ENCODE assay signal across 13 mouse cellular contexts in genomic region chr11:84413111-84413510, GRCm38 (mm10).
DNase-seq lines count a peak whose midpoint lies in the region; ATAC-seq and TF ChIP-seq lines count a peak whose summit lies in the region.
"Had no signal": no experiment of that assay in that cellular context is flagged by ENCODE, and none has a peak within 500 bp of the region (broad histone marks: within the 10 kb centered on the region; RNA-seq: fewer than 3 reads in every experiment).

No protein-coding gene starts in this region.

- 30% methylated on average over 6 of the region's 6 CpGs for WGBS in heart, embryonic 13.5 days
- 59% methylated on average over 6 of the region's 6 CpGs for WGBS in hindbrain, embryonic 15.5 days
- 73% methylated on average over 6 of the region's 6 CpGs for WGBS in kidney, embryonic 15.5 days

- ATAC-seq in heart, embryonic 13.5 days (ENCODE audit: extremely low read depth, insufficient number of reproducible peaks, low FRiP score, low TSS enrichment): no peak
- no peak for ATAC-seq in hindbrain, embryonic 15.5 days (ENCODE audit: low FRiP score, low read depth)
- ATAC-seq in megakaryocyte progenitor cell, adult 5-6 weeks (replicated peaks; ENCODE audit: poor library complexity): peak; percentile 46
- no peak for ATAC-seq in kidney, embryonic 15.5 days (replicated peaks; ENCODE audit: low FRiP score)
- ATAC-seq: lung, postnatal 0 days had no signal

- no peaks in the 10 kb centered on the region for H3K9me3 ChIP-seq in heart, embryonic 13.5 days
- no peaks in the 10 kb centered on the region for H3K9me3 ChIP-seq in ES-E14 (ENCODE audit: control insufficient read depth, insufficient read depth, low read depth, low read length)
- H3K9me3 ChIP-seq in hindbrain, embryonic 15.5 days: no peaks in the 10 kb centered on the region
- no peaks in the 10 kb centered on the region for H3K9me3 ChIP-seq in kidney, embryonic 15.5 days (replicated peaks)

- no peaks in the 10 kb centered on the region for H3K27me3 ChIP-seq in heart, embryonic 13.5 days (replicated peaks)
- H3K27me3 ChIP-seq in hindbrain, embryonic 15.5 days: no peaks in the 10 kb centered on the region
- H3K27me3 ChIP-seq in kidney, embryonic 15.5 days: no peaks in the 10 kb centered on the region

- no peak for DNase-seq in heart, adult 11 months
- no peak for DNase-seq in ES-E14 (ENCODE audit: low read depth, low spot score)
- DNase-seq in urinary bladder, postnatal 36 days (ENCODE audit: low spot score in 2 of 2): no peak
- no peak for DNase-seq in layer of hippocampus, adult 9-11 months
- DNase-seq: adrenal gland, adult 8-10 months; kidney, adult 11 months; thymus, postnatal 14 days had no signal

- in situ Hi-C loops in ES-E14 (cut with MboI; ENCODE audit: low sequenced_read_pairs in 2 of 2, unreplicated experiment in 2 of 2): no loop called here

- no peak overlapping the region for H3K4me3 ChIP-seq in heart, embryonic 13.5 days
- peak overlapping the region in 1 of 2 experiments; percentile 44; a peak in 1 of 4 replicates for H3K4me3 ChIP-seq in ES-E14 (ENCODE audit: insufficient read depth in 1 of 2, low read depth in 1 of 2, low read length in 2 of 2, poor library complexity in 1 of 2, severe bottlenecking in 1 of 2)
- H3K4me3 ChIP-seq in hindbrain, embryonic 15.5 days: no peak overlapping the region
- no peak overlapping the region for H3K4me3 ChIP-seq in kidney, embryonic 15.5 days (replicated peaks)
- H3K4me3 ChIP-seq: layer of hippocampus, adult 2 months had no signal

- no peak overlapping the region for H3K4me2 ChIP-seq in heart, embryonic 13.5 days
- no peak overlapping the region for H3K4me2 ChIP-seq in hindbrain, embryonic 15.5 days
- H3K4me2 ChIP-seq in kidney, embryonic 15.5 days: no peak overlapping the region

- peaks cover 21% of the 10 kb centered on the region for H3K4me1 ChIP-seq in heart, embryonic 13.5 days
- H3K4me1 ChIP-seq in ES-E14 (ENCODE audit: control insufficient read depth in 2 of 2, insufficient read depth in 2 of 2, low read length in 2 of 2, poor library complexity in 1 of 2): peaks cover 2 to 16% of the 10 kb centered on the region in 2 experiments
- peaks cover 33% of the 10 kb centered on the region for H3K4me1 ChIP-seq in hindbrain, embryonic 15.5 days (replicated peaks)
- 0 out of 2 replicates have a peak, but pooled peaks cover 4% of the 10 kb centered on the region for H3K4me1 ChIP-seq in kidney, embryonic 15.5 days

- 0 out of 2 replicates have a peak overlapping the region, but pooled peaks have one; percentile 29 for H3K27ac ChIP-seq in heart, embryonic 13.5 days (replicated peaks)
- no peak overlapping the region for H3K27ac ChIP-seq in ES-E14 (ENCODE audit: insufficient read depth, low read depth, low read length, poor library complexity, severe bottlenecking)
- peak overlapping the region; percentile 69 for H3K27ac ChIP-seq in hindbrain, embryonic 15.5 days (replicated peaks)
- no peak overlapping the region for H3K27ac ChIP-seq in kidney, embryonic 15.5 days
- H3K27ac ChIP-seq: layer of hippocampus, adult 2 months had no signal

- H3K36me3 ChIP-seq in heart, embryonic 13.5 days: no peaks in the 10 kb centered on the region
- H3K36me3 ChIP-seq in ES-E14 (ENCODE audit: control insufficient read depth, insufficient read depth, low read length, poor library complexity, severe bottlenecking): no peaks in the 10 kb centered on the region
- H3K36me3 ChIP-seq in hindbrain, embryonic 15.5 days: no peaks in the 10 kb centered on the region
- no peaks in the 10 kb centered on the region for H3K36me3 ChIP-seq in kidney, embryonic 15.5 days

- H3K9ac ChIP-seq in heart, embryonic 13.5 days: no peak overlapping the region
- peak overlapping the region; percentile 38 for H3K9ac ChIP-seq in ES-E14 (ENCODE audit: insufficient read depth, low read depth, low read length, poor library complexity, severe bottlenecking)
- no peak overlapping the region for H3K9ac ChIP-seq in hindbrain, embryonic 15.5 days
- no peak overlapping the region for H3K9ac ChIP-seq in kidney, embryonic 15.5 days

TF ChIP-seq in ES-E14, 5 proteins besides CTCF, POLR2A, EP300 and RAD21:
- TF ChIP-seq ZC3H11A (IDR thresholded peaks at IDR 0.05; ENCODE audit: borderline replicate concordance, low read depth, low read length) (no peak), HCFC1 (IDR thresholded peaks at IDR 0.05; ENCODE audit: borderline replicate concordance, insufficient read depth, low read length) (no peak), MAFK (IDR thresholded peaks at IDR 0.05; ENCODE audit: insufficient read depth, low read depth, low read length) (no peak), CHD2 (IDR thresholded peaks at IDR 0.05; ENCODE audit: low read depth, low read length) (no peak), ZNF384 (IDR thresholded peaks at IDR 0.05; ENCODE audit: low read depth, low read length) (no peak)

Comparison
In these comparisons a context has a peak if more than half of its experiments do, and no peak if none do; other contexts are left out.
1. H3K27ac ChIP-seq: peak in heart, embryonic 13.5 days (single experiment) and hindbrain, embryonic 15.5 days (single experiment); none in ES-E14 (single experiment) and kidney, embryonic 15.5 days (single experiment).